Mouse (Mus musculus) forebrain, embryonic 11.5 days (tissue): ENCODE measurements around the gene R3hcc1l. TPM values are rescaled to one million over a fixed set of nuclear protein-coding genes. Genes with fewer than 3 reads are reported as not detected.

Experiments used
- ATAC-seq: fragments of 200-750 bp; cut with Nextera tagmentation; replicated peaks from 2 replicates; pipeline ENCODE4 v1.8.0; 2017; ENCODE audit warnings: moderate TSS enrichment; ENCODE audit not compliant: low FRiP score
- DNase-seq: peaks from one replicate; pipeline ENCODE4 v3.0.0-alpha.2; 2017; ENCODE audit warnings: low spot score
- H3K27ac ChIP-seq: fragments of 300-500 bp; sonication (generic); 2 replicates; pipeline ENCODE4 v1.5.1; 2014; ENCODE audit warnings: low read depth, low read length
- H3K27me3 ChIP-seq: fragments of 300-500 bp; sonication (generic); 2 replicates; pipeline ENCODE4 v1.6.1; 2014; ENCODE audit warnings: mild to moderate bottlenecking, low read length, mixed read lengths; ENCODE audit not compliant: control insufficient read depth, insufficient read depth
- H3K36me3 ChIP-seq: fragments of 300-500 bp; sonication (generic); 2 replicates; pipeline ENCODE4 v1.6.1; 2014; ENCODE audit warnings: mild to moderate bottlenecking, low read length, moderate library complexity, mixed read lengths; ENCODE audit not compliant: control insufficient read depth, insufficient read depth
- H3K4me1 ChIP-seq: fragments of 300-500 bp; sonication (generic); replicated peaks from 2 replicates; pipeline ENCODE4 v1.6.1; 2014; ENCODE audit warnings: low read length, mixed read lengths; ENCODE audit not compliant: control insufficient read depth, insufficient read depth
- H3K4me2 ChIP-seq: fragments of 300-500 bp; sonication (generic); 2 replicates; pipeline ENCODE4 v1.6.1; 2014; ENCODE audit warnings: low read depth, mild to moderate bottlenecking, low read length, moderate library complexity, mixed read lengths; ENCODE audit not compliant: severe bottlenecking
- H3K4me3 ChIP-seq: fragments of 300-500 bp; sonication (generic); 2 replicates; pipeline ENCODE4 v1.5.1; 2014; ENCODE audit warnings: low read depth, low read length
- H3K9ac ChIP-seq: fragments of 300-500 bp; sonication (generic); 2 replicates; pipeline ENCODE4 v1.6.1; 2014; ENCODE audit warnings: low read length
- H3K9me3 ChIP-seq: fragments of 300-500 bp; sonication (generic); 2 replicates; pipeline ENCODE4 v1.6.1; 2016; ENCODE audit warnings: low read length, mixed read lengths; ENCODE audit not compliant: control insufficient read depth
- whole genome bisulfite sequencing: fragments of 180-500 bp; shearing (Covaris S2); extraction: QIAGEN DNeasy Blood & Tissue Kit; methylation state at CpG from one replicate; pipeline ENCODE4 v1.1.7; 2014; 5-methylcytosine and 5-hydroxymethylcytosine counted together
- polyA plus RNA-seq: library from polyadenylated mRNA; unstranded; fragments of >200 nt; fragmentation: Nextera tagmentation; extraction: Ambion mirVana; gene quantifications from 2 replicates; pipeline ENCODE4 v1.2.1, GENCODE M21; 2014

Gene R3hcc1l
- 23.2 and 25.7 TPM in 2 replicates for polyA plus RNA-seq

DNA sequence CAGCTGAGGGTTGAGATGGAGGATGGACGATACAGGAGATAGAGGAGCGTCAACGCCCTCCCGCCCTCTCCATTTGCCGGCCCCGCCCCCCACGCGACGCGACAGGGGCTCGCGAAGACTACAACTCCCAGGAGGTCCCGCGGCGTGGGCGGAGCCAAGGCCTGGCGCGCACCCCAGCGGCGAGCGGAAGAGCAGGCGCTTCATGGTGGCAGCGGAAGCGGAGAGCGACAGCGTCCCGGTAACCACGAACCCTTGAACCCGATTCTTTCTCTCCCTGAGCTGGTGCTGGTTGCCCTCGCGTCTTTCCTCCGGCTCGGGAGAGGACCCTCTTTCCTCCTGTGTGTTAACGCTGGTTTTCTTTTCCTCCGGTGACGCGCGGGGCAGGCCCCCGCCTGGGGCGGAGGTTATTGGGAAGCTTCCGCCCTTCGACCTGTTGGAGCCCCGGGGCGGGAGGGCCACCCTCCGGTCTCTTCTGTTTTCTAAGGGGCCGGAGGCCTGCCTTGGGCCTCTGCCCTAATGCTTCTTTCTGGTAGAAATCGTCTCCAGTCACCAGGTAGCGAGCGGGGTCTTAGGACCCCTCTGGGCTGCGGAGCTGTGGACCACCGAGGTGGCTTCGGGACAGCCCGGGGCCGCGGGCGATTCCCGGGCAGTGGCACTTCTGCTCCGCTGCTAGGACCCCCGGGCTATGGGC is at the start of gene R3hcc1l:
R3hcc1l (plus strand) TSS at position 140 of the 691 bp plus-strand sequence.
- Histone ChIP-seq H3K36me3 (no peaks in the 10 kb centered on the region), H3K4me2 (peak within 1 kb of the TSS; percentile 78), H3K27ac (no peak within 1 kb of the TSS), H3K4me3 (peak within 1 kb of the TSS; percentile 85), H3K27me3 (no peaks in the 10 kb centered on the region), H3K9ac (peak within 1 kb of the TSS; percentile 76), H3K4me1 (peaks cover 5% of the 10 kb centered on the region; the same call in 1 of the 2 replicates), H3K9me3 (no peaks in the 10 kb centered on the region)
- DNase-seq (peak; percentile 97), ATAC-seq (peak; percentile 94)
- WGBS, result under 1% methylated on average over 53 of the region's 59 CpGs

DNA sequence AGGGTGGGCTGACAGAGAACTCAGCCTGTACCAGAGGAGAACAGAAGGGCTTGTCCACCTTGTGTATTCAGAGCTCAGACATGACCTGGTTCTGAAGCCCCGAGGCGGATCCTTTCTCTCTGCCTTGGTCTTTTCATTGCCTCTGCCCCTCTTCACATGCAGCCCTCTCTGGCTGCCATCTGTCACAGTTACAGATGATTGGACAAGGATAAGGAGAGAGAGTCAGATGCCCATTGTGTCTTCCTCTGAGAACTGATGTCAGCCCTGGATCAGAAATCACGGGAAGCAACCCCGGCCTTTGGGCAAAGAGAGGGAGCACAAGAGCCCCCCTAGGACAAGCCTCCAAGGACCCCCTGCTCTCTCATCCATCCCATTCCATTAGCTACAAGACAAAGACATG is 47.0 kb upstream of the R3hcc1l start:
- Histone ChIP-seq H3K27ac (no peak overlapping the region), H3K9ac (no peak overlapping the region), H3K4me2 (no peak overlapping the region), H3K36me3 (no peaks in the 10 kb centered on the region), H3K9me3 (no peaks in the 10 kb centered on the region), H3K27me3 (no peaks in the 10 kb centered on the region), H3K4me1 (no peaks in the 10 kb centered on the region), H3K4me3 (no peak overlapping the region)
- DNase-seq, result no peak
- ATAC-seq, result no peak
- 77% methylated on average over 4 of the region's 4 CpGs for WGBS

DNA sequence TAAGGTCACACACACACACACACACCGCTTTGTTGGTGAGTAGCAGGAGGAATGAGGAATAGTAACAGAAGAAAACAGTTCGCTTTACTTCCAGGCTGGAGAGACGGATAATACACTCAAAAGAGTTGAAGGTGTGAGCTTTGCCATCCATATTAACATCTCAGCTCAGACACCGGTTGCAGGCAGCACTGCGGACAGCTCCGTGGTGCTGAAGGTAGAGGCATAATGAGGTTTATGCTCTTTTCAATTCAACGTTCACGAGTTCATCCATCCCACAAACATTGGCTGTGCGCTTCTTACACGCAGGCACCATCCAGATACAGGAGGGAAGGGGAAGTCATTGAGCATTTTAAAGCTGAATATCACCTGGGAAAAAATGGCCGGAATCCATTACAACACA is 45.7 kb upstream of the R3hcc1l start:
- WGBS, result 28% methylated on average over 11 of the region's 11 CpGs
- Histone ChIP-seq H3K9me3 (no peaks in the 10 kb centered on the region), H3K4me1 (no peaks in the 10 kb centered on the region), H3K9ac (no peak overlapping the region), H3K4me2 (no peak overlapping the region), H3K36me3 (no peaks in the 10 kb centered on the region), H3K27me3 (no peaks in the 10 kb centered on the region), H3K27ac (no peak overlapping the region), H3K4me3 (no peak overlapping the region)
- ATAC-seq (no peak), DNase-seq (no peak)

DNA sequence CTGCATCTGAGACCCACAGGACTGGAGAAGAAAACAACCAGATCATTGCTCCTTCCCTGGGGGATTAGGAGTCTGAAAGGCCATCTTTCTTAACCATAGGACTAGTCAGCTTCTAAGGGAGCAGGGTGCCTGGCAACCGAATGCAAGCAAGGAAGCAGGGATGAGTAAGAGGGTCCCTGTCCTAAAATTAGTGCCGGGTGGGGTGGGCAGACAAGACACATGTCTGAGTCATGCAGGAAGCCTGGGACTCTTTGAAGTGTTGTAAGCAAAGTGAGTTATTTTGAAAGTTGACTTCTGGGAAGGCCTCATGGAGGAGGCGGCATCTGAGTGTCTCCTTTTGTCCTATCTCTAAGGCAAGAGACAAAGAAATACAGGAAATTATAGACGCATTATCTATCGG is 40.8 kb upstream of the R3hcc1l start:
- no peaks in the 10 kb centered on the region for H3K4me1 ChIP-seq
- H3K27me3 ChIP-seq, result no peaks in the 10 kb centered on the region
- DNase-seq (no peak), ATAC-seq (no peak)
- H3K36me3 ChIP-seq, result no peaks in the 10 kb centered on the region
- H3K4me2 ChIP-seq, result no peak overlapping the region
- H3K9me3 ChIP-seq, result no peaks in the 10 kb centered on the region
- whole genome bisulfite sequencing, result 81% methylated on average over 5 of the region's 5 CpGs
- H3K9ac ChIP-seq, result no peak overlapping the region
- H3K27ac ChIP-seq, result no peak overlapping the region
- no peak overlapping the region for H3K4me3 ChIP-seq

DNA sequence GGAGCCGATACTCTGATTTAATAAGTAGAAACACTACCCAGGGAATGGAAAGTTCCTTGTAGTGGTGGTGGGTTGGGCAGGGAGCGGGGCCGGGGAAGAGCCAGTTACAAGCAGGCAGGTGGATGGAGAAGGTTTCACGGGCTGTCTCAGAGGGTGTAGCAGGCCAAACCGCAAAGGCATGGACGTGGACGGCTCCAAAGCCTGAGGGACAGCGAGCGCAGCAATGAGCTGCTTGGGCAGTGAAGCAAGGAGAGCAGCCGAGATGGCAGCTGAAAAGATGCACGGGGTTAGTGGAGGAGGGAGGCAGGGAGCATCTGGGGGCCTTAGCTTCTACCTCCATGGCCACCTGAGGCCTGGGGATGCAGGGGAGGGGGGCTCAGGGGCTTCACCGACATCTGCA is 40.3 kb upstream of the R3hcc1l start:
- Histone ChIP-seq H3K9ac (no peak overlapping the region), H3K4me3 (no peak overlapping the region), H3K4me2 (no peak overlapping the region), H3K9me3 (no peaks in the 10 kb centered on the region), H3K36me3 (no peaks in the 10 kb centered on the region), H3K27ac (no peak overlapping the region), H3K4me1 (no peaks in the 10 kb centered on the region), H3K27me3 (no peaks in the 10 kb centered on the region)
- ATAC-seq (no peak), DNase-seq (no peak)
- 52% methylated on average over 12 of the region's 12 CpGs for WGBS

DNA sequence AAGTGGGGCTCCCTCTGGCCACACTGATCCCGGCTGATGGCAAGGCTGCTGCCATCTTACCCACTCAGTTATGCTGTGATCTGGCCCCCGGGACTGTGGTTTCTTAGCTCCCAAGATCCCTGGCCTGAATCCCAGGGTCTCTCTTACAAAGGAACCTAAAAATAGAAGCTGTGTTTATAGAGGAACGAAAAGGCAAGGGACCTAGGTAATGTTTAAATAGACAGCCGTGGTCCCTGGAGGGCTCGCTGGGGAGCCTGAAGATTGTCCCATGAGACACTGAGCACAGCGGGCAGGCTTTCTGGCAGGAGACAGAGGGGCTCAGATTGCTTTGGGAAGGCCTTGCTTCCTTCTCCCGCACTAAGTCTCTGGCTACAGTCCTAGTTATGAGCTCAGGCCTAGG is 33.1 kb upstream of the R3hcc1l start:
- ATAC-seq, result no peak

DNA sequence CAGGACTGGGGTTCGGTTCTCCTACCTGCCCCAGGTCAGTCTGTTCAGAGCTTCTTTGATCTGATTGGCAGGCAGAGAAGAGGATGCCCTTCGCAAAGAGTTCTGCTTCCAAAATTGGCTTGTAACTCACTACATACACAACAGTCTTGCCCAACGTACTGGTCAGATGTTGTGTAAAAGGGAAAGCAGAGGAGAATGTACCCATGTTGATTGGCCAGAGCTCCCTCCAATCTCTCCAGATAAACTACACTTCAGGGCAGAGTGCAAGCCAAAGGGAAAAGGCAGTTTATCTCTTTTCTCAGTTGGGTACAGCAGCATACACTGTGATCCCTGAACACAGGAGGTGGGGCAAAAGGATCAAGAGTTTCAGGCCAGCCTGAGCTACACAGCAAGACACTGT is 31.3 kb upstream of the R3hcc1l start:
- no peaks in the 10 kb centered on the region for H3K27me3 ChIP-seq

More for the DNA sequence above, 33.1 kb upstream of the R3hcc1l start:
- H3K36me3 ChIP-seq, result no peaks in the 10 kb centered on the region
- DNase-seq, result no peak
- no peaks in the 10 kb centered on the region for H3K4me1 ChIP-seq
- WGBS, result 78% methylated on average over 7 of the region's 7 CpGs
- H3K9ac ChIP-seq, result no peak overlapping the region
- H3K4me3 ChIP-seq, result no peak overlapping the region
- no peaks in the 10 kb centered on the region for H3K9me3 ChIP-seq
- no peaks in the 10 kb centered on the region for H3K27me3 ChIP-seq
- H3K27ac ChIP-seq, result no peak overlapping the region
- H3K4me2 ChIP-seq, result no peak overlapping the region

DNA sequence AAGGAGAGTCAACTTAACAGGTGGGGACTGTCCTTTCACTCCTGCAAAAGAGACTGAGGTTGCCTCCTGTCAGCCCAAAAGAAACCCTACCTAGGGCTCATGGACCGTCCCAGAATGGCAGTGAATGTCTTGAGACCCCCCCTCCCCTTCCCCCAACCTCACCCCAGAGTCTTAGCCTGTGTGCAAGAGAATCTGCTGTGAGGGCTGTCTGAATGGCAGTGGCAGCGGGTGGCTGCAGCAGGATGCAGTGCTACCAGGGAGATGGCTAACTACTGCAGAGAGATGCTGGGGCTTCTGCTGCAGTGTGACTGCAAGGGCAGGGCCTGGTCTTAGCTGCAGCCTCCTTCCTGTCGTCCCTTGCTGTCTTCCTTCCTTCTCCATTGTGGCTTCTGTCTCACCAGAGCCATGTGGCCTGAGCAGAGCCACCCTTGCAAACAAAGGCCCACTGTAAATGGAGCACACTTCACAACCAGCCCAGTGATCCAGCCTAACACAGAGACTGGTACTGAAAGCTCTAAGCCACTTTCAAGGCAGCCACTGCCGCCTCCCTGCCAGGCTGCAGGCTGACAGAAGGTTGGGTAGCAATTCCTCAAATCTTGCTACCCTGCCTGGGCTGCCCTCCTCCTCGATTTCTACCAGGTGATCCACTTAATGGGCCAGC is 25.2 kb upstream of the R3hcc1l start:
- 42% methylated on average over 5 of the region's 5 CpGs for WGBS
- DNase-seq (no peak), ATAC-seq (no peak)
- H3K4me1 ChIP-seq, result peaks cover 6% of the 10 kb centered on the region; the same call in 1 of the 2 replicates
- H3K9me3 ChIP-seq, result no peaks in the 10 kb centered on the region
- no peak overlapping the region for H3K27ac ChIP-seq
- H3K9ac ChIP-seq, result peak overlapping the region; percentile 27; the same call in 1 of the 2 replicates
- H3K4me2 ChIP-seq, result no peak overlapping the region
- no peaks in the 10 kb centered on the region for H3K36me3 ChIP-seq
- H3K27me3 ChIP-seq, result no peaks in the 10 kb centered on the region
- no peak overlapping the region for H3K4me3 ChIP-seq

More for the DNA sequence above, 31.3 kb upstream of the R3hcc1l start:
- DNase-seq, result no peak
- 78% methylated on average over 3 of the region's 3 CpGs for WGBS
- no peak overlapping the region for H3K27ac ChIP-seq
- H3K4me1 ChIP-seq, result no peaks in the 10 kb centered on the region
- no peaks in the 10 kb centered on the region for H3K36me3 ChIP-seq
- no peak for ATAC-seq
- H3K9me3 ChIP-seq, result no peaks in the 10 kb centered on the region
- no peak overlapping the region for H3K4me3 ChIP-seq
- H3K9ac ChIP-seq, result no peak overlapping the region
- H3K4me2 ChIP-seq, result no peak overlapping the region
